In genomic region chr14:54968344-54968743, GRCm38 (mm10) we compare ENCODE assay signal across 38 mouse cellular contexts. TPM values are rescaled to one million over a fixed set of nuclear protein-coding genes. Genes with fewer than 3 reads are reported as not detected.
DNase-seq lines count a peak whose midpoint lies in the region; ATAC-seq lines count a peak whose summit lies in the region.
"Had no signal": no experiment of that assay in that cellular context is flagged by ENCODE, and none has a peak within 500 bp of the region (broad histone marks: within the 10 kb centered on the region; RNA-seq: fewer than 3 reads in every experiment).

No protein-coding gene starts in this region.

- H3K4me1 ChIP-seq in heart, embryonic 14.5 days (ENCODE audit: control insufficient read depth in 2 of 2, insufficient read depth in 2 of 2, low read length in 2 of 2): peaks cover 23% of the 10 kb centered on the region in 2 experiments
- H3K4me1 ChIP-seq in forebrain, embryonic 12.5 days: no peaks in the 10 kb centered on the region
- H3K4me1 ChIP-seq: embryonic facial prominence, embryonic 12.5 days; lung, embryonic 15.5 days; midbrain, embryonic 12.5 days had no signal

- intact Hi-C loops in heart, postnatal 14 days (cut with DNase I): no loop called here

- peaks cover 55% of the 10 kb centered on the region for H3K36me3 ChIP-seq in heart, embryonic 14.5 days (ENCODE audit: control insufficient read depth, insufficient read depth, low read length)
- H3K36me3 ChIP-seq in forebrain, embryonic 12.5 days (replicated peaks): no peaks in the 10 kb centered on the region
- H3K36me3 ChIP-seq: embryonic facial prominence, embryonic 12.5 days; forebrain, embryonic 10.5 days; G1E; lung, embryonic 15.5 days; midbrain, embryonic 12.5 days; neural tube, embryonic 13.5 days had no signal

- peak overlapping the region; percentile 83; the same call in 1 of the 2 replicates for H3K9ac ChIP-seq in heart, embryonic 14.5 days (ENCODE audit: low read length)
- H3K9ac ChIP-seq in forebrain, embryonic 12.5 days: no peak overlapping the region
- H3K9ac ChIP-seq: embryonic facial prominence, embryonic 12.5 days; lung, embryonic 15.5 days; midbrain, embryonic 12.5 days; neural tube, embryonic 13.5 days had no signal

- peak overlapping the region; percentile 87 to 92 for H3K27ac ChIP-seq in heart, embryonic 14.5 days (replicated peaks in 1 of 2; ENCODE audit: control insufficient read depth in 1 of 2, insufficient read depth in 1 of 2, low read depth in 2 of 2, low read length in 2 of 2)
- no peak overlapping the region for H3K27ac ChIP-seq in forebrain, embryonic 12.5 days
- H3K27ac ChIP-seq: embryonic facial prominence, embryonic 12.5 days; forebrain, embryonic 10.5 days; kidney, postnatal 0 days; lung, embryonic 15.5 days; midbrain, embryonic 12.5 days; neural tube, embryonic 13.5 days had no signal

- peak; percentile 98 for DNase-seq in heart, adult 11 months
- DNase-seq in heart, adult 9 months (ENCODE audit: low spot score in 2 of 2): peak; percentile 84 to 89
- DNase-seq in heart, postnatal 14 days: peak; percentile 65 to 78
- no peak for DNase-seq in urinary bladder, postnatal 25 days (ENCODE audit: low spot score)
- no peak for DNase-seq in neural tube, embryonic 10.5 days (ENCODE audit: extremely low spot score, low spot score)
- DNase-seq: adrenal gland, postnatal 10 days; cerebellum, adult 8-10 months; embryo, embryonic 11 days; gastrocnemius, postnatal 10 days; kidney, adult 8-10 months; kidney, postnatal 4 days; layer of hippocampus, postnatal 36 days; right cerebral cortex, postnatal 4 days; thymus, adult 2 months; thymus, postnatal 36 days had no signal

- no peak overlapping the region for H3K4me3 ChIP-seq in heart, embryonic 14.5 days (ENCODE audit: control insufficient read depth in 1 of 2, insufficient read depth in 1 of 2, low read depth in 1 of 2, low read length in 2 of 2)
- H3K4me3 ChIP-seq in forebrain, embryonic 12.5 days (replicated peaks): no peak overlapping the region
- H3K4me3 ChIP-seq: embryonic facial prominence, embryonic 12.5 days; forebrain, embryonic 10.5 days; lung, embryonic 15.5 days; midbrain, embryonic 12.5 days; myocyte; neural tube, embryonic 13.5 days had no signal

- no peaks in the 10 kb centered on the region for H3K9me3 ChIP-seq in heart, embryonic 14.5 days (ENCODE audit: control insufficient read depth, low read length)
- no peaks in the 10 kb centered on the region for H3K9me3 ChIP-seq in forebrain, embryonic 12.5 days
- H3K9me3 ChIP-seq: embryonic facial prominence, embryonic 12.5 days; forebrain, embryonic 10.5 days; G1E; lung, embryonic 15.5 days; midbrain, embryonic 12.5 days; neural tube, embryonic 13.5 days had no signal

- no peaks in the 10 kb centered on the region for H3K27me3 ChIP-seq in heart, embryonic 14.5 days (ENCODE audit: control insufficient read depth, insufficient read depth, low read length)
- H3K27me3 ChIP-seq in forebrain, embryonic 12.5 days: no peaks in the 10 kb centered on the region
- H3K27me3 ChIP-seq: embryonic facial prominence, embryonic 12.5 days; lung, embryonic 15.5 days; midbrain, embryonic 12.5 days; neural tube, embryonic 13.5 days had no signal

- no peak overlapping the region for H3K4me2 ChIP-seq in heart, embryonic 14.5 days (ENCODE audit: low read length)
- H3K4me2 ChIP-seq in forebrain, embryonic 12.5 days: no peak overlapping the region
- H3K4me2 ChIP-seq: embryonic facial prominence, embryonic 12.5 days; liver, embryonic 11.5 days; lung, embryonic 15.5 days; midbrain, embryonic 12.5 days; neural tube, embryonic 13.5 days had no signal

- ATAC-seq in heart, embryonic 14.5 days (ENCODE audit: insufficient number of reproducible peaks, insufficient read depth, low FRiP score, low read depth): peak; percentile 54
- ATAC-seq in forebrain, embryonic 12.5 days (ENCODE audit: low FRiP score): no peak
- ATAC-seq: forebrain, embryonic 16.5 days; hindbrain, embryonic 16.5 days had no signal

RNA-seq across cellular contexts. Expression of gene Myh6, which starts 1.6 kb away (rescaled TPM):
- 2,542 and 2,728 TPM in 2 replicates for polyA plus RNA-seq in heart, embryonic 14.5 days (2014; fragmentation: Nextera tagmentation; extraction: Ambion mirVana)
- over 10,000 TPM; 23,215 to 24,603 TPM for total RNA-seq in heart, postnatal 14 days (2021)
- polyA plus RNA-seq in forebrain, embryonic 12.5 days (2016; fragmentation: Nextera tagmentation; extraction: Ambion mirVana): 1.5 and 1.8 TPM in 2 replicates
- total RNA-seq: megakaryocyte, adult 5-6 weeks had no signal
- polyA plus RNA-seq: gonadal fat pad, adult 2 months had no signal

RNA-seq across cellular contexts. Expression of gene Gm17428, which starts 8.4 kb away (rescaled TPM):
- polyA plus RNA-seq in heart, embryonic 14.5 days (2014; fragmentation: Nextera tagmentation; extraction: Ambion mirVana): not detected in 2 replicates
- total RNA-seq in heart, postnatal 14 days (2021): not detected
- not detected in 2 replicates for polyA plus RNA-seq in forebrain, embryonic 12.5 days (2016; fragmentation: Nextera tagmentation; extraction: Ambion mirVana)
- total RNA-seq: adrenal gland, postnatal 10 days; G1E; gastrocnemius, postnatal 10 days; layer of hippocampus, adult 8-10 months; layer of hippocampus, postnatal 36 days; left cerebral cortex, postnatal 14 days; megakaryocyte, adult 5-6 weeks; midbrain, postnatal 0 days had no signal
- polyA plus RNA-seq: embryonic facial prominence, embryonic 12.5 days; forebrain, embryonic 10.5 days; forebrain, embryonic 16.5 days; G1E; gonadal fat pad, adult 2 months; hindbrain, embryonic 11.5 days; hindbrain, embryonic 16.5 days; intestine, embryonic 14.5 days; kidney, postnatal 0 days; limb, embryonic 11.5 days; liver, embryonic 11.5 days; liver, embryonic 16.5 days; lung, embryonic 15.5 days; midbrain, embryonic 12.5 days; midbrain, postnatal 0 days; myocyte; neural tube, embryonic 13.5 days; spleen, adult 2 months; thymus, adult 2 months had no signal

RNA-seq across cellular contexts. Expression of gene Myh7, which starts 26.1 kb away (rescaled TPM):
- 5,319 and 5,796 TPM in 2 replicates for polyA plus RNA-seq in heart, embryonic 14.5 days (2014; fragmentation: Nextera tagmentation; extraction: Ambion mirVana)
- total RNA-seq in heart, postnatal 14 days (2021): 1,000 to 10,000 TPM; 2,004 to 2,187 TPM
- polyA plus RNA-seq in forebrain, embryonic 12.5 days (2016; fragmentation: Nextera tagmentation; extraction: Ambion mirVana): 3.6 and 4.2 TPM in 2 replicates
- total RNA-seq: megakaryocyte, adult 5-6 weeks had no signal
- polyA plus RNA-seq: spleen, adult 2 months had no signal

RNA-seq across cellular contexts. Expression of gene Cmtm5, which starts 32.3 kb away (rescaled TPM):
- polyA plus RNA-seq in heart, embryonic 14.5 days (2014; fragmentation: Nextera tagmentation; extraction: Ambion mirVana): 0.58 and 0.72 TPM in 2 replicates
- under 1 TPM; 0.49 to 0.60 TPM for total RNA-seq in heart, postnatal 14 days (2021)
- polyA plus RNA-seq in forebrain, embryonic 12.5 days (2016; fragmentation: Nextera tagmentation; extraction: Ambion mirVana): 1.4 and 2.0 TPM in 2 replicates
- total RNA-seq: G1E; megakaryocyte, adult 5-6 weeks had no signal
- polyA plus RNA-seq: G1E; liver, embryonic 11.5 days; myocyte had no signal

RNA-seq across cellular contexts. Expression of gene Il25, which starts 35.8 kb away (rescaled TPM):
- polyA plus RNA-seq in heart, embryonic 14.5 days (2014; fragmentation: Nextera tagmentation; extraction: Ambion mirVana): not detected in 2 replicates
- not detected for total RNA-seq in heart, postnatal 14 days (2021)
- not detected in 2 replicates for polyA plus RNA-seq in forebrain, embryonic 12.5 days (2016; fragmentation: Nextera tagmentation; extraction: Ambion mirVana)
- total RNA-seq: adrenal gland, postnatal 10 days; G1E; gastrocnemius, postnatal 10 days; layer of hippocampus, postnatal 36 days; left cerebral cortex, postnatal 14 days; megakaryocyte, adult 5-6 weeks; midbrain, postnatal 0 days had no signal
- polyA plus RNA-seq: forebrain, embryonic 10.5 days; G1E; gonadal fat pad, adult 2 months; hindbrain, embryonic 11.5 days; limb, embryonic 11.5 days; liver, embryonic 11.5 days; liver, embryonic 16.5 days; midbrain, embryonic 12.5 days; spleen, adult 2 months had no signal

Comparison
In these comparisons a context has a peak if more than half of its experiments do, and no peak if none do; other contexts are left out.
1. DNase-seq: peak in heart, adult 11 months (single experiment), heart, adult 9 months (2 of 2) and heart, postnatal 14 days (2 of 2); none in urinary bladder, postnatal 25 days (single experiment) and neural tube, embryonic 10.5 days (single experiment).
2. RNA of gene Myh6, which starts 1.6 kb away (polyA plus RNA-seq): 2,542 to 2,728 TPM in heart, embryonic 14.5 days; 1.5 to 1.8 TPM in forebrain, embryonic 12.5 days; every median in the first group is over 100 times any median in the second.
3. RNA of gene Myh7, which starts 26.1 kb away (polyA plus RNA-seq): 5,319 to 5,796 TPM in heart, embryonic 14.5 days; 3.6 to 4.2 TPM in forebrain, embryonic 12.5 days; every median in the first group is over 1,000 times any median in the second.